Mouse (Mus musculus) hindbrain, embryonic 14.5 days (tissue): ENCODE results near the gene Ctse. TPM values are rescaled to one million over a fixed set of nuclear protein-coding genes. Genes with fewer than 3 reads are reported as not detected.

Source experiments
- ATAC-seq: fragments of 200-750 bp; cut with Nextera tagmentation; 2 replicates; pipeline ENCODE4 v1.8.0; 2017; ENCODE audit warnings: moderate number of reproducible peaks, mild to moderate bottlenecking, moderate TSS enrichment, moderate library complexity; ENCODE audit not compliant: low FRiP score
- DNase-seq: peaks from one replicate; pipeline ENCODE4 v3.0.0-alpha.2; 2015; ENCODE audit warnings: low spot score
- H3K27ac ChIP-seq: fragments of 300-500 bp; sonication (generic); 2 replicates; pipeline ENCODE4 v1.5.1; 2014; ENCODE audit warnings: mild to moderate bottlenecking, moderate library complexity
- H3K27me3 ChIP-seq: fragments of 300-500 bp; sonication (generic); 2 replicates; pipeline ENCODE4 v1.6.1; 2014; ENCODE audit warnings: mild to moderate bottlenecking, low read length, mixed read lengths; ENCODE audit not compliant: control insufficient read depth, insufficient read depth
- H3K36me3 ChIP-seq: fragments of 300-500 bp; sonication (generic); replicated peaks from 2 replicates; pipeline ENCODE4 v1.6.1; 2014; ENCODE audit not compliant: control insufficient read depth, insufficient read depth
- H3K4me1 ChIP-seq: fragments of 300-500 bp; sonication (generic); replicated peaks from 2 replicates; pipeline ENCODE4 v1.6.1; 2014; ENCODE audit warnings: antibody characterized with exemption, low read length, mixed read lengths; ENCODE audit not compliant: control insufficient read depth, insufficient read depth
- H3K4me2 ChIP-seq: fragments of 300-500 bp; sonication (generic); replicated peaks from 2 replicates; pipeline ENCODE4 v1.6.1; 2014; ENCODE audit warnings: mild to moderate bottlenecking, moderate library complexity
- H3K4me3 ChIP-seq: fragments of 300-500 bp; sonication (generic); replicated peaks from 2 replicates; pipeline ENCODE4 v1.5.1; 2014; ENCODE audit warnings: mild to moderate bottlenecking, low read length
- H3K9ac ChIP-seq: fragments of 300-500 bp; sonication (generic); 2 replicates; pipeline ENCODE4 v1.6.1; 2014
- H3K9me3 ChIP-seq: fragments of 300-500 bp; sonication (generic); 2 replicates; pipeline ENCODE4 v1.6.1; 2016; ENCODE audit warnings: low read length; ENCODE audit not compliant: control insufficient read depth
- WGBS: fragments of 180-500 bp; shearing (Covaris S2); extraction: QIAGEN DNeasy Blood & Tissue Kit; methylation state at CpG from one replicate; pipeline ENCODE4 v1.1.7; 2014; 5-methylcytosine and 5-hydroxymethylcytosine counted together
- polyA plus RNA-seq: library from polyadenylated mRNA; unstranded; fragments of >200 nt; fragmentation: Nextera tagmentation; extraction: Ambion mirVana; gene quantifications from 2 replicates; pipeline ENCODE4 v1.2.1, GENCODE M21; 2014

Ctse gene
- polyA plus RNA-seq, 1 experiment from 2014 or later, result not detected

DNA sequence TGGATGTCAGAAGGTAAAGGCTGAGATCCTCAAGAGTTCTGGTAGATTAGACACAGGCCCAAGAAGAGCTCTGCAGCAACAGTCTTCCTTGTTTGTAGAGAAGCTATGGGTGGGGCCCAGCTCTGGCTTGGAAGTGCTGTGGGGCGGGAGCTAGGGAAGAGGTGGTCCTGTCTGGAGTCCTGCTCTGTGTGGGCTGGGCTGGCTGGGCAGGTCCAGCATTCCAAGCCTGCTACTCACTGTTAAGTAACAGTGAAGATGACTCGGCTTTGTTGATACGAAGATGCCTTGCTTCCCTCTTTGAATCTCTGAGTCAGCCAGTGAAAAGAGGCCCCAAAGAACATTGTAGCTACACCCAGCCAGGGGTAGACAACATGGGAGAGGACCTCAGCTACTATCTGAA, 52.3 kb downstream of the Ctse start:
- H3K4me2 ChIP-seq, result no peak overlapping the region
- no peak overlapping the region for H3K9ac ChIP-seq
- DNase-seq (no peak), ATAC-seq (no peak)
- no peaks in the 10 kb centered on the region for H3K4me1 ChIP-seq
- 59% methylated on average over 3 of the region's 3 CpGs for WGBS
- no peaks in the 10 kb centered on the region for H3K36me3 ChIP-seq
- no peaks in the 10 kb centered on the region for H3K9me3 ChIP-seq
- no peak overlapping the region for H3K4me3 ChIP-seq
- no peak overlapping the region for H3K27ac ChIP-seq
- H3K27me3 ChIP-seq, result no peaks in the 10 kb centered on the region

DNA sequence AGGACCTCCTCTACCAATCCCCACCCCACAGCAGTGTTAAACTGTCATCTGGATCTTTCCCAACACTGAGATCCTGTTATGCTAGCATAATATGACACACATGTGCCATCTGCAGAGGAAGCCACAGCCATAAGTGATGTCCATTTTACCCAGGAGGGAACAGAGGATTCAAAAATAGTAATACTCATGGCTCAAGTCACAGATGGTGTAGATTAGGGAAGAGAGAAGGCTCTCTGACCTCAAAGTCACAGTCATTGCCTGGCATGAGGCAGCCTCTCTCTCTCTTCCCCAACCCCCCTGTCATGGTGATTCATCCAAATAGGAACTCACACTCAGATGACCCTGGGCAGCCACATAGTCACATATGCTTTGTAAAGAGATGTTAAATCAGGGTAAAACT, 53.2 kb downstream of the Ctse start:
- no peak overlapping the region for H3K4me2 ChIP-seq
- H3K27me3 ChIP-seq, result no peaks in the 10 kb centered on the region
- H3K9me3 ChIP-seq, result no peaks in the 10 kb centered on the region
- no peaks in the 10 kb centered on the region for H3K4me1 ChIP-seq
- H3K4me3 ChIP-seq, result no peak overlapping the region
- H3K9ac ChIP-seq, result no peak overlapping the region
- H3K27ac ChIP-seq, result no peak overlapping the region
- ATAC-seq (no peak), DNase-seq (no peak)
- no peaks in the 10 kb centered on the region for H3K36me3 ChIP-seq

DNA sequence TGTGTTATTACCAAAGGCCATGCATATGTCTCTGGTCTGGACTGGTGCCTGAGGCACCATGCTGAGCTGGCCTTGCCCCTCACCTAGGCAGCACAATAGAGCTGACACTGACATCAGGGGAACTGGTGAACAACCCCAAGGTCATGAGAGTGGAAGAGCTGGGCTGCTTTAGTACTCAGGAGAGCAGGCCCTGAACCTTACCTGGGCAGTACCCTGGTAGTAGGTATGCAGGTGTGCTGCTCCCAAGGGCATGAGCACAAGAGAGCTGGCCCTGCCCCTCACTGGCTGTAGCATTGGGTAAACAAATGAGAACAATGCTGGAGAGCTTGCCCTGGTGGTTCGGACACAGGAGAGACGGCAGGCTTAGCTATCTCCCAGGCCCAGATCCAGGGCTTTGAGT, 57.2 kb downstream of the Ctse start:
- Histone ChIP-seq H3K4me2 (no peak overlapping the region), H3K36me3 (no peaks in the 10 kb centered on the region), H3K27ac (no peak overlapping the region), H3K9ac (no peak overlapping the region), H3K4me3 (no peak overlapping the region), H3K9me3 (no peaks in the 10 kb centered on the region), H3K4me1 (no peaks in the 10 kb centered on the region), H3K27me3 (no peaks in the 10 kb centered on the region)
- 89% methylated on average over 2 of the region's 2 CpGs for WGBS
- ATAC-seq, result no peak
- no peak for DNase-seq

DNA sequence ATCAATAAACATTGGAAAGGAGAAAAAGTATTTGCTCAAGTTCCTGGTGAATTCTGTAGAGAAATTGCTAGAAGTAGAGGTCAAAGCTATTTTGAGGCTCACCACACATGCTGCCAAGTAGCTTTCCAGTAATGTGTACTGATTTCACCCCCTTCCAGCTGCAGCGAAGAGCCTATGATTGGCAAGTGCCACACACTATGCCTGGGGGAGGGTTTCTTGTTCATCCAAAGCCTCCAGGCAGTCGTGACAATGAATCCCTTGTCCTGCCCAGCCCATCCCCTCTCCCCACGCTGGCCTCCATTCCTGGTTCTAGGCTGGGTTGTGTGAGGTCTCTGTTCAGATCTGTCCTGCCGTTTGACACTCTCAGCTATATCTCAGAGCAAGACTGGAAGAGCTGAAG, 58.2 kb downstream of the Ctse start:
- ATAC-seq, result no peak
- DNase-seq, result no peak
- WGBS, result 55% methylated on average over 4 of the region's 4 CpGs

DNA sequence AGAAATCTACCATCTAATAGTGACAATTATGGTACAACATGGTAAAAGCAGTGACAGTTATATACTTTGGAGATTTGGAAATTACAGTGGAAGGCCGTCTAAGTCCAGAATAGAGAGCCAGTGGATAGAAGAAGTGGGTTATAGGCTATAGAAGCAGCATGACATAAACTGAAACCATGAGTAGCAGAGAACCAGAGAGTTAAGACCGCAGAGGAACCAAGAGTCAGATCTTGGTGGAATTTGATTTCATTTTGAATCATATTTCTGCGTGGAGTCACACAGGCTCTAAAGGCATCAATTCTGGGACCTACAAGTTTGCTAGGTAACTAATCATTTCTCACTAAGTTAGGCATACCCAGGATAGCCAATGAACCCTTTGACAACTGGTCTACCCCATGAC, 60.7 kb downstream of the Ctse start:
- Histone ChIP-seq H3K9me3 (no peaks in the 10 kb centered on the region), H3K36me3 (no peaks in the 10 kb centered on the region), H3K4me3 (no peak overlapping the region), H3K9ac (no peak overlapping the region), H3K27ac (no peak overlapping the region), H3K4me2 (no peak overlapping the region), H3K27me3 (no peaks in the 10 kb centered on the region), H3K4me1 (no peaks in the 10 kb centered on the region)
- DNase-seq, result no peak
- ATAC-seq, result no peak
- 90% methylated on average over 3 of the region's 3 CpGs for WGBS

More for the DNA sequence above, 58.2 kb downstream of the Ctse start:
- Histone ChIP-seq H3K4me2 (no peak overlapping the region), H3K4me3 (no peak overlapping the region), H3K36me3 (no peaks in the 10 kb centered on the region), H3K27me3 (no peaks in the 10 kb centered on the region), H3K9ac (no peak overlapping the region), H3K9me3 (no peaks in the 10 kb centered on the region), H3K4me1 (no peaks in the 10 kb centered on the region), H3K27ac (no peak overlapping the region)

DNA sequence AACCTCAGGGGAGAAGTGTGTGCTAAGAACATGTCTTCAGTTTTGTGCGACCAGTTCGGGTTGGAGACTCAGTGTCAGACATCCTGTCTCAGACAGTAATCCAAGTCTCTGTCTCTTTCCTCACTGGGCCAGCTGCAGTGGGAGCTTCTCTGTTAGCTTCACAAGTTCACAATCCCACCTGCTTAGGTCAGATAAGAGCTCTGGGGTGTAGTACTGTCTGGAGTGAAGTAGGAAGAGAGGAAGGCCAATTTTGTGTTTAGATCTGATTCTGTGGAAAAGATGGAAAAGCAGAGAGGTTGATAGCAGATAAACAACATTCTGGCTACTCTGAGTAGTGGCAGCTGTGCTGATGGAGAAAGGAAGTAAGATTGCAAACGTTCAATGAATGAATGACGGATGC, 61.5 kb downstream of the Ctse start:
- DNase-seq (no peak), ATAC-seq (no peak)
- Histone ChIP-seq H3K4me2 (no peak overlapping the region), H3K9me3 (no peaks in the 10 kb centered on the region), H3K4me3 (no peak overlapping the region), H3K9ac (no peak overlapping the region), H3K4me1 (no peaks in the 10 kb centered on the region), H3K36me3 (no peaks in the 10 kb centered on the region), H3K27ac (no peak overlapping the region), H3K27me3 (no peaks in the 10 kb centered on the region)
- WGBS, result 93% methylated on average over 4 of the region's 4 CpGs

DNA sequence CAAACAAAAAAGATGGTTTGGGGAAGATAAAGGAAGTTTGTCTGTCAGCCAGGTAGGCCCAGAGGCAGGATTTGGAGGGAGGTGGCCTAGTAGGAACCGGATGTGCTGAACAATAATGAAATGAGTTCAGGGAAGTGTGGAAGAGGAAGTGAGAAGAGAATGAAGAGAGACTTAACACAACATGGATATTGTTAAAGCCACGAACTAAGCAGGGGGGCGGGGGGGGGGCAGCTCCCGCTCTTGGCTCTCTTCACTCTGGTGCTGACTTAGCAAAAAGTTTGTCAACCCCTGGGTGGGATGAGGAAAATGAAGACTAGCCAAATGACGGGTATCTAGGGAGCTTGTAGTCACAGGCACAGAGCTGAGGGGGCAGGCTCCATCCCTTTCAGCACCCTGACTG, 62.3 kb downstream of the Ctse start:
- Histone ChIP-seq H3K4me3 (no peak overlapping the region), H3K9ac (no peak overlapping the region), H3K9me3 (no peaks in the 10 kb centered on the region), H3K27ac (no peak overlapping the region), H3K27me3 (no peaks in the 10 kb centered on the region), H3K4me2 (no peak overlapping the region), H3K4me1 (no peaks in the 10 kb centered on the region), H3K36me3 (no peaks in the 10 kb centered on the region)
- no peak for ATAC-seq
- WGBS, result 84% methylated on average over 5 of the region's 5 CpGs
- DNase-seq, result no peak

DNA sequence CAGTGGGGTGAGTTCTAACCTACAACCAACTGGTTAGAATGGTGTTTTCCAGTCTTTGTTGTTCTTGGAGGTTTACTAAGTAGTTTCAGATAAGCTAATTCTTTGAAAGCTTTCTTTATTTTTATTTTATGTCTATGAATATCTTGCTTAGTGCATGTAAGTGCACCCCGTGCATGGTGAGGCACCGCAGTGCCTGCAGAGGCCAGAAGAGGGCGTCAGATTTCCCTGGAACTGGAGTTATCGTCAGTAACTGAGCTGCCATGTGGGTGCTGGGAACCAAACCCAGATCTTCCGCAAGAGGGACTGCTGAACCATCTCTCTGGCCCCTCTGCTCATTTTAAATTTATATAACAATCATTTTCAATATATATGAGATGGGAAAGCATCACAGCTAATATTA, 63.3 kb downstream of the Ctse start:
- Histone ChIP-seq H3K4me2 (no peak overlapping the region), H3K36me3 (no peaks in the 10 kb centered on the region), H3K4me1 (no peaks in the 10 kb centered on the region), H3K27ac (no peak overlapping the region), H3K9ac (no peak overlapping the region), H3K27me3 (no peaks in the 10 kb centered on the region), H3K4me3 (no peak overlapping the region), H3K9me3 (no peaks in the 10 kb centered on the region)
- ATAC-seq (no peak), DNase-seq (no peak)
- 84% methylated on average over 5 of the region's 5 CpGs for WGBS

DNA sequence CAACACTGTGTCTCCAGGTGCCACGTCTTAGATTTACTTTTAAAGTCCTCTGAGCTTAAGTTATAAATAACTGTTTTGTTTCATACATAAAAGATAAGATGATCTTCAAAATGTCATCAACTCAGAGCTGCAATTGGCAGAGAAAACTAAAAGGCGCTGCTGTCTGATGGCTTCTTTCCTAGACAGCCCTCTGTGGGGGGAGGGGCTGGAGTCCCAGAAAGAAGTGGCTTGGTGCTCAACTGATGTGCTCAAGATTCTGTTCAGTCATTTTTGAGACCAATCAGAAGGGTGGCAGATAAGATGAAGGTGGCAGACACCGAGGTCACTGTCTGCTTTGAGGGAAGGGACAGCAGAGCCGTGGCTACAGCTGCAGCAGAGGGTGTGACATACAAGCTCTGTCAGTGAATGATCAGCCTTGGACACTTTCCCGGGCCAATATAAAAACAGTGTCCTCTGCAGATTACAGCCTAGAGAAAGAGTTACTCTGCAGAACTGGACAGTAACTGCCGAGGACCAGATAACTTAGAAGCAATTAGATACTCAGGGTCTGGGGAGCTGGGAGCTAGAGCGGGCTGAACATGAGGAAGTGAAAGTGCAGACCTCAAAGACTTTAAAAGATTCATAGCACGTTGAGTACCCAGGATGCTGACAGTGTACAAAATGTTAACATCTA, 64.1 kb downstream of the Ctse start:
- WGBS, result 82% methylated on average over 8 of the region's 8 CpGs
- H3K9me3 ChIP-seq, result no peaks in the 10 kb centered on the region
- no peaks in the 10 kb centered on the region for H3K4me1 ChIP-seq
- no peak overlapping the region for H3K27ac ChIP-seq
- no peak for DNase-seq
- H3K4me3 ChIP-seq, result no peak overlapping the region
- H3K9ac ChIP-seq, result no peak overlapping the region
- H3K27me3 ChIP-seq, result no peaks in the 10 kb centered on the region
- H3K36me3 ChIP-seq, result no peaks in the 10 kb centered on the region
- ATAC-seq, result no peak
- H3K4me2 ChIP-seq, result no peak overlapping the region

DNA sequence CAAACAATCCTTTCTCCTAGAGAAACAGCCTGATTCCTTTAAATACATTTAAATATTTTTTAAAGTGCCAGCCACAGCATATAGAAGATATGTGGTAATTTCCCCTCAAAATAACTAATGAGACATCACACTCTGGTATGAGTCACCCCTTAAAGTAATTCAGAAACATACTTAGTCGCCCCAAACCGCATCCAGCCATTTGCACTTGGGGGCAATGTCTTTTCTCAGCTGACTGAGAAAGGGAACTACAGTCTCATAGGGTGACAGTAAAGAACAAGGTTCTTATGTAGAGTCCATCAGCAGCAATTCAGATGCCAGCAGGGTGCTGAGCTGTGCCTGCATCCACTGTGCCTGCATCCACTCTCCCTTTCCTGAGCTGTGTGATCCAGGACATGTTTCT, 65.4 kb downstream of the Ctse start:
- DNase-seq (no peak), ATAC-seq (no peak)
- 85% methylated on average over 2 of the region's 2 CpGs for whole genome bisulfite sequencing
- Histone ChIP-seq H3K27ac (no peak overlapping the region), H3K4me3 (no peak overlapping the region), H3K4me1 (no peaks in the 10 kb centered on the region), H3K9me3 (no peaks in the 10 kb centered on the region), H3K9ac (no peak overlapping the region), H3K4me2 (no peak overlapping the region), H3K27me3 (no peaks in the 10 kb centered on the region), H3K36me3 (no peaks in the 10 kb centered on the region)
